Mouse (Mus musculus) liver, postnatal 0 days (tissue): ENCODE data around the gene Cemip. TPM values are rescaled to one million over a fixed set of nuclear protein-coding genes. Genes with fewer than 3 reads are reported as not detected.

ENCODE experiments used
- ATAC-seq: fragments of 200-750 bp; cut with Nextera tagmentation; 2 replicates; pipeline ENCODE4 v1.8.0; 2017; ENCODE audit warnings: mild to moderate bottlenecking, moderate library complexity
- DNase-seq: peaks from one replicate; pipeline ENCODE4 v3.0.0-alpha.2; 2016
- H3K27ac ChIP-seq: fragments of 300-500 bp; sonication (generic); 2 replicates; pipeline ENCODE4 v1.5.1; 2014; ENCODE audit warnings: antibody characterized with exemption, moderate library complexity, mild to moderate bottlenecking, low read depth
- H3K27me3 ChIP-seq: fragments of 300-500 bp; sonication (generic); 2 replicates; pipeline ENCODE4 v1.6.1; 2014; ENCODE audit warnings: low read length, control low read depth, mixed read lengths; ENCODE audit not compliant: insufficient read depth
- H3K36me3 ChIP-seq: fragments of 300-500 bp; sonication (generic); replicated peaks from 2 replicates; pipeline ENCODE4 v1.6.1; 2014; ENCODE audit warnings: mild to moderate bottlenecking, control low read depth, low read length, moderate library complexity, mixed read lengths; ENCODE audit not compliant: insufficient read depth
- H3K4me1 ChIP-seq: fragments of 300-500 bp; sonication (generic); 2 replicates; pipeline ENCODE4 v1.6.1; 2014; ENCODE audit warnings: antibody characterized with exemption, mild to moderate bottlenecking, control low read depth; ENCODE audit not compliant: insufficient read depth
- H3K4me2 ChIP-seq: fragments of 300-500 bp; sonication (generic); 2 replicates; pipeline ENCODE4 v1.6.1; 2014; ENCODE audit warnings: low read depth, mild to moderate bottlenecking, low read length, moderate library complexity, mixed read lengths
- H3K4me3 ChIP-seq: fragments of 300-500 bp; sonication (generic); 2 replicates; pipeline ENCODE4 v1.5.1; 2014; ENCODE audit warnings: low read depth, low read length
- H3K9ac ChIP-seq: fragments of 300-500 bp; sonication (generic); replicated peaks from 2 replicates; pipeline ENCODE4 v1.6.1; 2014; ENCODE audit warnings: mild to moderate bottlenecking, moderate library complexity
- H3K9me3 ChIP-seq: fragments of 300-500 bp; sonication (generic); 2 replicates; pipeline ENCODE4 v1.6.1; 2016; ENCODE audit warnings: mild to moderate bottlenecking, control low read depth, low read length, mixed read lengths
- CTCF ChIP-seq: sonication (generic); IDR thresholded peaks from 2 replicates; pipeline ENCODE4 v1.5.1; 2016; ENCODE audit warnings: antibody characterized with exemption, low read depth
- EP300 ChIP-seq: IDR thresholded peaks from 2 replicates; pipeline ENCODE4 v1.6.1; 2016; ENCODE audit warnings: antibody characterized with exemption, low read depth, mild to moderate bottlenecking
- WGBS: fragments of 180-500 bp; shearing (Covaris S2); extraction: QIAGEN DNeasy Blood & Tissue Kit; methylation state at CpG from one replicate; pipeline ENCODE4 v1.1.7; 2014; ENCODE audit not compliant: insufficient replicate concordance; 5-methylcytosine and 5-hydroxymethylcytosine counted together
- polyA plus RNA-seq: library from polyadenylated mRNA; unstranded; fragments of >200 nt; fragmentation: Nextera tagmentation; extraction: Ambion mirVana; gene quantifications from 2 replicates; pipeline ENCODE4 v1.2.1, GENCODE M21; 2015

Cemip gene
- polyA plus RNA-seq, 1 experiment from 2014 or later = not detected

DNA sequence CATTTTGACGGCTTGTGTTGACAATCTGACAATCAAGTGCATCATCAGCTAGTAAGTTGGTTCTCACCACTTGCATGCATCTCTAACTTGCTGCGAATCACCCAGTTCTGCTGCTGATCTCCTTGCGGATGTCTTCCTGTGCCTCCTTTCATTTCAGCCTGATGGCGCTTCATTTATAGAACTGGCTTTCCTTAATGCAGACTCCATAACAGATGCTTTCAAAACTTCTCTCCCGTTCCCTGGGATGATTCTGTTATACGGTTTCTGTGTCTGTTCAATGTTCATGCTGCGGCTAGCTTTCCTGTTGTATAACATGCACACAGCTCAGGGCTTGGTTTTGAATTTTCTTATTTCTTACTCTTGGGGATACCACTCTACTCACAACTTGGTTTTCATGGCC is 26.5 kb downstream of the Cemip start:
- H3K9ac ChIP-seq = no peak overlapping the region
- no peak overlapping the region for H3K4me2 ChIP-seq
- H3K4me3 ChIP-seq = no peak overlapping the region
- ATAC-seq (no peak), DNase-seq (no peak)
- WGBS = 83% methylated on average over 7 of the region's 7 CpGs
- no peaks in the 10 kb centered on the region for H3K27me3 ChIP-seq
- no peak overlapping the region for H3K27ac ChIP-seq
- no peaks in the 10 kb centered on the region for H3K9me3 ChIP-seq
- no peaks in the 10 kb centered on the region for H3K36me3 ChIP-seq
- no peaks in the 10 kb centered on the region for H3K4me1 ChIP-seq
- no peak for TF ChIP-seq EP300
- TF ChIP-seq CTCF = no peak

DNA sequence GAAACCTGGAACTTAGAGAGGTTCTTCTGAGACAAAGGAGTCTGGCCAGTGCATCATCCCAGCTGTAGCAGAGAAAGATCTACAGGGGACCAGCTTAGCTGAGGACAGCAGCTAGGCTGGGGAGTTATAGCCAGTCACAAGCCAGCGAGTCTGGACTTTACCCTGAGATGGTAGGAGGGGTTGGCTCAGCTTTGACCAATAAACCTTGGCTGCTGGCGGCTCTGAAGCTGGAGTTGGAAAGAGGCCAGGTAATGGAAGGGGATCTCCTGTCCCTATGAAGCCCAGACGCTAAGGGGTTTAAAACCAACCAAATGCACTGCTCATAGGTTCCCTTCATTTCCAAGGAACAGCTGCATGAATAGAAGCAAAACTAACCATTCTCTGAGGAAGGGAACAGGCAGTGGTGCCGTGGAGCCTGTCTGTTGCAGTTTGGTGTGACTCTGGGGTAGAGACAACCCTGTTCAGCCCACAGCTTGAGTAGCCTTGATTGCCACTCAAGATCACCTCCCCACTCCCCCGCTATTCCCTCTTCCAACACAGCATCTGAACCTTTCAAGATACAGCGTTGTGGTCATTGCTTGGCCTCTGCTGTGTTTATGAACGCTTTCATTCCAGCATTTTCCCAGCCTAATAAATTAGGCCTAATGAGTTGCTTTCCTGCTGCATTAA is 30.2 kb downstream of the Cemip start:
- peak; percentile 36; the same call in 1 of the 2 replicates for ATAC-seq
- no peak overlapping the region for H3K27ac ChIP-seq
- no peak overlapping the region for H3K9ac ChIP-seq
- TF ChIP-seq CTCF = no peak
- TF ChIP-seq EP300 = no peak
- H3K36me3 ChIP-seq = no peaks in the 10 kb centered on the region
- WGBS = 59% methylated on average over 7 of the region's 7 CpGs
- DNase-seq = peak; percentile 30
- H3K4me3 ChIP-seq = no peak overlapping the region
- no peaks in the 10 kb centered on the region for H3K4me1 ChIP-seq
- no peaks in the 10 kb centered on the region for H3K9me3 ChIP-seq
- H3K27me3 ChIP-seq = no peaks in the 10 kb centered on the region
- H3K4me2 ChIP-seq = no peak overlapping the region

DNA sequence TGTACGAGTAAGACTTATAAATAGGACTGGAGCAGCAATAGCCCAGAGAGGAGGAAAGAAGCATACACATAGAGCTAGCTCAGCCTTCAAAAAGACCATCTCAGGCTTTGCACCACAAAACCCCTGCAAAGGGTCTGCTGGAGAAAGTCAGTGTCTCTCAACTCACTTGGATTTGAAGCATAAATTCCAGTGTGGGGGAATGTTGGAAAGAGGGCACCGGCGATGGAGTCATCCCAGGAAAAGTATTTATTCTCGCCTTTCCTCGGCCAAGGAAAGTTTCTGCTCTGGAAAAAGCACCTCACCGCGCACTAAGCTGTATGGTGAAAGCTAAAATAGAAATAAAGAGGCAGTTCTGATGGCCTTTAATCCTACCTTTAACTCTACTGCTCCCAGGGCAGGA is 32.4 kb downstream of the Cemip start:
- no peak overlapping the region for H3K4me2 ChIP-seq
- H3K27me3 ChIP-seq = no peaks in the 10 kb centered on the region
- H3K4me3 ChIP-seq = no peak overlapping the region
- H3K9me3 ChIP-seq = no peaks in the 10 kb centered on the region
- ATAC-seq = no peak
- H3K27ac ChIP-seq = no peak overlapping the region
- TF ChIP-seq CTCF (no peak), EP300 (no peak)
- no peak for DNase-seq
- no peaks in the 10 kb centered on the region for H3K36me3 ChIP-seq
- H3K9ac ChIP-seq = no peak overlapping the region
- WGBS = 85% methylated on average over 7 of the region's 7 CpGs
- no peaks in the 10 kb centered on the region for H3K4me1 ChIP-seq

DNA sequence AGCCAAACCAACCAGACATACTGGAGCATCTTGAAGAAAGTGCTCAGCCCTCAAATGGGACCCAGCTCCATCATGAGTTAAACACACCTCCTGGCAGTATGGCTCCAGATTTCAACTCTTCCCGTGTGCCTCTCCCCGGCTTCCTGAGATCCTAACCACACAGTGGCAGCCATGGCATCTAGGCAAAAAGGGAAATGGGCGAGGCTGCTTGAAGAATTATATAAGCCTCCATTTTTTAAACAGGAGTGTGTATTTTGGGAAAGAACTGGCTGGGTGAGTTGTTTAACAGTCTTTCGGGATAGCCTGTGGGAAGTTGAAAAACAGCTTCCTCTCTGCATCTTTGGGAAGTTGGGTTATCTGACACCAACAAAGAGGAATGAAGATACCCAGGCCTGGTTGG is 34.9 kb downstream of the Cemip start:
- Histone ChIP-seq H3K9me3 (no peaks in the 10 kb centered on the region), H3K4me2 (no peak overlapping the region), H3K4me3 (no peak overlapping the region), H3K9ac (no peak overlapping the region), H3K27ac (no peak overlapping the region), H3K27me3 (no peaks in the 10 kb centered on the region), H3K36me3 (no peaks in the 10 kb centered on the region), H3K4me1 (no peaks in the 10 kb centered on the region)
- no peak for DNase-seq
- 53% methylated on average over 4 of the region's 4 CpGs for WGBS
- ATAC-seq = no peak
- TF ChIP-seq EP300 (no peak), CTCF (no peak)

DNA sequence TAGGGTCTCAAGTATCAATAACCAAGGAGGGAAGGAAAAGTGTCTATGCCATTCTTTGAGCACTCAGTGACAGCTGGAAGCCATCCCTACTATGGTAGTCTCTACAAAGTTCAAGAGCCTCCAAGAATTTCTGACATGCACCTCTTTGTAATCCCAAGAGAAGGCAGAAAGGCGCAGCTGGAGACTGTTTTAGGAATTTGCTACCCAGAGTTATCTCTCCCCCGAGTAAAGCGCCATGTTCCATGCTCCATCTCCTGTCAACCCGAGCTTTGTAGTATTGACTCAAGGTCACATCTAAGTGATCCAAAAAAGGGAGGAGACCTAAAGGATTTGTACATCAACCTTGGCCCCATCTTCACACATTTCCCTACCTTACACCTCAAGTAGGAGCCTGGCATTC is 40.8 kb downstream of the Cemip start:
- H3K36me3 ChIP-seq = no peaks in the 10 kb centered on the region
- no peak overlapping the region for H3K27ac ChIP-seq
- H3K9ac ChIP-seq = no peak overlapping the region
- no peaks in the 10 kb centered on the region for H3K27me3 ChIP-seq
- DNase-seq (no peak), ATAC-seq (no peak)
- 82% methylated on average over 4 of the region's 4 CpGs for WGBS
- H3K4me1 ChIP-seq = no peaks in the 10 kb centered on the region
- no peak overlapping the region for H3K4me2 ChIP-seq
- no peak overlapping the region for H3K4me3 ChIP-seq
- H3K9me3 ChIP-seq = no peaks in the 10 kb centered on the region
- TF ChIP-seq CTCF = no peak
- TF ChIP-seq EP300 = no peak

DNA sequence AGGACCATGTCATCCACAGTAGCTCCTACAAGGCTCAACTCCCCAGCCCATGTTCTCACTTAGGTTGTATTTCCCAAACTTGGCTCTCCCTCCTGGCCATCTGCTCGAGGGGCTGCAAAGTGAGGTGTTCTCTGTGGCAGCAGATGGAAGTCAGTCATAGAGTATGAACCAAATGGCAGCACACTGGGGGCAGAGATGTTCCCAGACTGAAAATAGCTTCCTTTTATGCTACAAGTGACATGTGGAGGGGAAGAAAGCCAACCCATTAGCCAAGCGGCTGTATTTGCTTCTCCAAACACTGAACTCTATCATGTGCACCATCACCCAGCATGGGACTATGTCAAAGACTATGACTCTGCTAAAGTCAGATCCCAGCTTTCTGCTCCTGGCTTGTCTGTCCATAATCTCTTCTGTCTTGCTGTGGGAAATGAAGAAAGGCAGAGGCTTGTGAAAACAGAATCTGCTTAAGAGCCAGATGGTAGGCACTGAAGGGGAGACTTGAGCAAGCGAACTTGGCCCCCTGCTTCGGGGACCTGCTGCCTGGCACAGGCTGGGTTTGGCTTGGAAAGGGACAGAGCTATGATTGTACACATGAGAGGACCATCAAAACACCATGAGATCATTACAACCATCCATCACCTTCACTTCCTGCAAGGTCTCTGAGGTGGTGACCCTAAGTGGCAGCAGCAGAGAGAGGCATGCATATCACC is 41.6 kb downstream of the Cemip start:
- no peak for ATAC-seq
- no peaks in the 10 kb centered on the region for H3K36me3 ChIP-seq

More for the DNA sequence above, 41.6 kb downstream of the Cemip start:
- Histone ChIP-seq H3K27ac (no peak overlapping the region), H3K4me3 (no peak overlapping the region), H3K9ac (no peak overlapping the region), H3K27me3 (no peaks in the 10 kb centered on the region), H3K4me1 (no peaks in the 10 kb centered on the region), H3K4me2 (no peak overlapping the region), H3K9me3 (no peaks in the 10 kb centered on the region)
- WGBS = 65% methylated on average over 4 of the region's 4 CpGs
- TF ChIP-seq CTCF (no peak), EP300 (no peak)
- no peak for DNase-seq
